Mouse (Mus musculus): ENCODE results near the gene Cd300lg.

Gene Cd300lg

DNA sequence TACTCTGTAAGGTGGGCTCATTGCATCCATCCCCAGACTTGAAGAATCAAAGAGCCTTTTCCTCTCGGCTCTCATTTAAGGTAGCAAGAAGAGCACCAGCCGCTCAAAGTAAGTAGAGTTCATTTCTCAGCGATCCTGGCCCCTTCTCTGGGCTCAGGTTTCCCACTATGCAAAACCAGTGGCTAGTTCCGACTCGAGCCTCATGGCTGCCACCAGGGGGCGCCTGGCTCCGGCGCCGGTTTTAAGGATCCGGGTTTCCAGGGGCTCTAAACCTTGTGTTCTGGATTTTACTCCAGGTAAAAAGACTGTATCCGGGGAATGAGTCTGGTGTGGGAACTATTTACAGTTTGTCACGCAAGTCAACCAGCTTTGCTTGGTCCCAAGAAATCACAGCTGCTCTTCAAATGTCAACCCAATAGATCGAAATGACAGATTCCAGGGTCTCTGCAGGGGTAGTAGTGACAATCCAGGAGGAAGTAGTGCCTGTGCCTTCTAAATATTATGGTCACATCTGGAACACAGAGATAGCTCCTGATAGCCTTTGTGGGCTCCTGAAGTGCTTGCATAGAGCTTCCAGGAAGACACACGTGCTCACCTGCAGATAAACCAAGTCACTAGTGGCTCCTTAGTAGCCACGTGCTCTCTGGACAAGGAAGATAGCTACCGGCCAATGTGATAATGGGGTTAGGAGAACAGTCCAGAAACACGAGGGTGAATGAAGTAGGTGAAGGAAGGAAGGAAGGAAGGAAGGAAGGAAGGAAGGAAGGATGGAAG is 61.4 kb downstream of the Cd300lg start:
- peak; percentile 86 to 88 for DNase-seq
